Mouse (Mus musculus) C2C12 (cell line): ENCODE results near the gene Gm45711. TPM values are rescaled to one million over a fixed set of nuclear protein-coding genes. Genes with fewer than 3 reads are reported as not detected.

ENCODE experiments used
- H3K27me3 ChIP-seq: one replicate; pipeline ENCODE4 v1.6.1; 2011; ENCODE audit not compliant: control insufficient read depth, insufficient read depth, insufficient read length
- H3K36me3 ChIP-seq: one replicate; pipeline ENCODE4 v1.6.1; 2011; ENCODE audit not compliant: control insufficient read depth, insufficient read depth
- H3K4me3 ChIP-seq: one replicate; pipeline ENCODE4 v1.5.1; 2011; ENCODE audit warnings: mild to moderate bottlenecking, control low read depth; ENCODE audit not compliant: poor library complexity, insufficient read depth, severe bottlenecking
- H3K79me2 ChIP-seq: one replicate; pipeline ENCODE4 v1.6.1; 2011; ENCODE audit not compliant: control insufficient read depth, insufficient read depth
- H3K79me3 ChIP-seq: one replicate; pipeline ENCODE4 v1.6.1; 2011; ENCODE audit warnings: low read depth, control low read depth
- H3ac ChIP-seq: one replicate; pipeline ENCODE3; 2011; ENCODE audit warnings: low read depth; ENCODE audit not compliant: control insufficient read depth, insufficient read length
- CEBPB ChIP-seq: IDR thresholded peaks from one replicate; pipeline ENCODE4 v1.6.1; 2011; ENCODE audit warnings: low read depth, mild to moderate bottlenecking, control low read depth, moderate library complexity
- CTCF ChIP-seq: IDR thresholded peaks from one replicate; pipeline ENCODE4 v1.5.1; 2011; ENCODE audit not compliant: control insufficient read depth, insufficient read depth, insufficient read length
- FOSL1 ChIP-seq: IDR thresholded peaks from one replicate; pipeline ENCODE4 v1.8.0; 2011; ENCODE audit warnings: mild to moderate bottlenecking, low read length; ENCODE audit not compliant: poor library complexity, insufficient read depth, severe bottlenecking
- MAX ChIP-seq: IDR thresholded peaks from one replicate; pipeline ENCODE4 v1.6.1; 2011; ENCODE audit warnings: mild to moderate bottlenecking, control low read depth
- MYOD1 ChIP-seq: IDR thresholded peaks from one replicate; pipeline ENCODE4 v1.6.1; 2011; ENCODE audit warnings: low read depth; ENCODE audit not compliant: control insufficient read depth, insufficient read length
- MYOG ChIP-seq: IDR thresholded peaks from one replicate; pipeline ENCODE4 v1.6.1; 2011; ENCODE audit not compliant: control insufficient read depth, insufficient read length; ENCODE audit errors: extremely low read depth
- USF1 ChIP-seq: IDR thresholded peaks from one replicate; pipeline ENCODE4 v1.6.1; 2011; ENCODE audit warnings: low read depth, mild to moderate bottlenecking, control low read depth, moderate library complexity
- polyA plus RNA-seq: library from polyadenylated mRNA; unstranded; fragments of >200 nt; fragmentation: generic; extraction: Trizol; gene quantifications from one replicate; pipeline ENCODE4 v1.2.1, GENCODE M21; 2012; ENCODE audit warnings: missing spikeins

The Gm45711 gene
- polyA plus RNA-seq, 1 experiment: not detected

DNA sequence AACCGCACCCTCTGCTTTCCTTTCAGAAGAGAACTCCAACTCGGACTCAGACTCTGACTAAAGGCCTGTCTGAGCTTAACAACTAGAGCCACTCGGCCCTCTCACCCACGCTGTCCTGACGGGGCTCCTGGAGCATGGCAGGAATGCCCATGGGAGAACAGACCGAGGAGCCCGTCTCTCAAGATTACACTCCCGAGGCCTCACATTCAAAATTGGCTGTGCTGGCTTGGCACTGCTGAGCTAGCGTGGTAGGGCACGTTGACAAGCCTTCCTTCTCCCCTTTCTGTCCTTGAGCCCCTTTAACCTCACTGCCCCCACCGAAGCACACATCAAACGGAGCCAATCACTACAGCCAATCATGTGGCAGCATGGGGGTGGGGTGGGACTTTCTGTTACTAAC is 36.8 kb upstream of the Gm45711 start:
- H3ac ChIP-seq: no peak overlapping the region
- TF ChIP-seq MAX: no peak
- no peak for TF ChIP-seq MYOG
- H3K36me3 ChIP-seq: peaks cover 59% of the 10 kb centered on the region

DNA sequence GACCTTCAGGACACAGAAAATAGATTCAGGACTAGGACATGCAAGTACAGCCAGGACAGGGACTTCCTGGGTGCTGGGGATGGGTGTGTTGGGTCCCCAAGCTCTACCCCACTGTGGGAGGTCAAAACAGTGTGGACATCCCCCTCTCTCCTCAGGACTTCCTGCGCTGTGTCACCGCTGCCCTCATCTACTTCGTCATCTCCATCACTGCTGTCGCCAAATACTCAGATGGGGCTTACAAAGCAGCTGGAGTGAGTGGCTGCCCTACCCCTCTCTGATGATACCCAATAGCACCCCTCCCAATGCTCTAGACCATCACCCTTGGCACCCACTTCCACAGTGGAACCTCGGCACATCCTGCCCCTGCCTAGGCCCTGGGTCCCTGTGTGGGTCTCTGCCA is 34.7 kb upstream of the Gm45711 start:
- no peak overlapping the region for H3ac ChIP-seq
- H3K36me3 ChIP-seq: peaks cover 59% of the 10 kb centered on the region
- H3K79me3 ChIP-seq: peaks cover 8% of the 10 kb centered on the region
- H3K27me3 ChIP-seq: no peaks in the 10 kb centered on the region
- H3K79me2 ChIP-seq: peaks cover 19% of the 10 kb centered on the region
- TF ChIP-seq CEBPB: no peak
- TF ChIP-seq CTCF: no peak
- TF ChIP-seq FOSL1: no peak
- no peak for TF ChIP-seq MAX
- no peak for TF ChIP-seq MYOG
- no peak for TF ChIP-seq MYOD1
- no peak for TF ChIP-seq USF1
- no peak overlapping the region for H3K4me3 ChIP-seq

More for the DNA sequence above, 36.8 kb upstream of the Gm45711 start:
- H3K27me3 ChIP-seq: no peaks in the 10 kb centered on the region
- no peak overlapping the region for H3K4me3 ChIP-seq
- H3K79me3 ChIP-seq: peaks cover 5% of the 10 kb centered on the region
- H3K79me2 ChIP-seq: peaks cover 8% of the 10 kb centered on the region

DNA sequence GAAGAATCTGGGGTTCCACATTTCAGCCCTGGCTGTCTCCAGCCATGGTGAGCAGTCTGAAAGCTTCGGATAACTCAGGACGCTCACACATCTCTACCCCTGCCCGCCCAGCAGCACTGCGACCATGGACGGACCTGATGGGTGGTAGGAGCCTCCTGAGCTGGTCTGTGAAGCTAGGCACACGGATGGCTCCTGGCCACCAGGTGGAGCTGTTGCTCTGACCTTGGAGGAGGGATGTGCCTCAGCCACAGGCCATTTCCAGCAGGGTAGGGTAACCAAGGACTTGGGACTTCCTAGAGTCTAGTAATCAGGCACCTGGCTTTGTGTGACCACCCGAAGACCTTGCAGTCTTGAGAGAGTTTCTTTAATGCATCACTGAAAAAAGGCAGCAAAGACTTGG is 34.1 kb upstream of the Gm45711 start:
- TF ChIP-seq CTCF (peak; percentile 98), CEBPB (no peak), MYOD1 (no peak), MYOG (no peak), USF1 (no peak), FOSL1 (no peak), MAX (no peak)
- Histone ChIP-seq H3K79me3 (peaks cover 8% of the 10 kb centered on the region), H3K79me2 (peaks cover 19% of the 10 kb centered on the region), H3K27me3 (no peaks in the 10 kb centered on the region), H3K4me3 (no peak overlapping the region), H3ac (no peak overlapping the region), H3K36me3 (peaks cover 59% of the 10 kb centered on the region)

DNA sequence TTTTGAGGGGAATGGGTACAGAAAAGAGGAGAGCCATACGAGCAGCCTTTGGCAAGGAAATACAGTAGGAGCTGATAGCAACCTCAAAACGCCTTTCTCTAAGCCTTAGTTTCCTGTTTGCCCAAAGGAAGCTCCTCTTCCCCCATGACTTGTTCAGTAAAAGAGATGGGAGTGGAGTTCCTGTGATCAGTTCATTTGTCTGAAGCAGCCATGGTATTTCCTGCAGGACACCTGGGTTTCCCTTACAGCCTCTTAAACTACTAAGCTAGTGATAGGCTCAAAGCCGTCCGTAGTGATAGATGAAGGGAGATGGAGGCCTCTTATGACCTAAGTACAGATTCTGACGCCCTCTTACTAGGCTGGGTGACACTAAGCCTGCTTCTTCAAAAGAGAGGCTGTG is 32.5 kb upstream of the Gm45711 start:
- TF ChIP-seq CEBPB: no peak
- no peak for TF ChIP-seq USF1
- TF ChIP-seq CTCF: no peak
- no peak for TF ChIP-seq MYOD1
- TF ChIP-seq MYOG: no peak
- no peak for TF ChIP-seq MAX
- TF ChIP-seq FOSL1: no peak
- H3K36me3 ChIP-seq: peaks cover 44% of the 10 kb centered on the region
- H3K79me2 ChIP-seq: peaks cover 19% of the 10 kb centered on the region
- H3K27me3 ChIP-seq: no peaks in the 10 kb centered on the region
- H3K4me3 ChIP-seq: no peak overlapping the region
- H3K79me3 ChIP-seq: peaks cover 8% of the 10 kb centered on the region
- H3ac ChIP-seq: no peak overlapping the region

DNA sequence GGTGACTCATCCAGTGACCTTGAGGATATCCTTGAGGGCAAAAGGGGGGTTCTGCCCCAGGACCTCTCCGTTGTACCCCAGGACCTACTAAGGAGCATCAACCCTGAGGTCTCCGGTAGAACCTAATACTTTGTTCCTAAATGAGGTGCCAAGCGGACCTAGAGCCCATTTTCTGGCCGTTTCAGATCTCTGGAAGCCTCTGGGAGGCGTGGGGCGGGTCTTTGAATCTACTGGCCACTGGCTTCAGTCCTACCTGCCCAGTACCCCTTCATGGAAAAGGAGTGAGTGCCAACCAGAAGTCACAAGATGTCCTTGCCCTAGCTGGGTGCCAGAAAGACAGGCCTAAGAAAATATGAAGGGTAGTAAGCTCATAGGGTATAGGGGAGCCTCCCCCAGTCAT is 31.8 kb upstream of the Gm45711 start:
- Histone ChIP-seq H3K4me3 (peak overlapping the region; percentile 78), H3K79me2 (peaks cover 19% of the 10 kb centered on the region), H3ac (peak overlapping the region; percentile 77), H3K27me3 (no peaks in the 10 kb centered on the region), H3K79me3 (peaks cover 8% of the 10 kb centered on the region), H3K36me3 (peaks cover 37% of the 10 kb centered on the region)
- no peak for TF ChIP-seq MAX
- no peak for TF ChIP-seq CEBPB
- no peak for TF ChIP-seq FOSL1
- no peak for TF ChIP-seq CTCF
- no peak for TF ChIP-seq USF1
- TF ChIP-seq MYOD1: no peak
- TF ChIP-seq MYOG: no peak

DNA sequence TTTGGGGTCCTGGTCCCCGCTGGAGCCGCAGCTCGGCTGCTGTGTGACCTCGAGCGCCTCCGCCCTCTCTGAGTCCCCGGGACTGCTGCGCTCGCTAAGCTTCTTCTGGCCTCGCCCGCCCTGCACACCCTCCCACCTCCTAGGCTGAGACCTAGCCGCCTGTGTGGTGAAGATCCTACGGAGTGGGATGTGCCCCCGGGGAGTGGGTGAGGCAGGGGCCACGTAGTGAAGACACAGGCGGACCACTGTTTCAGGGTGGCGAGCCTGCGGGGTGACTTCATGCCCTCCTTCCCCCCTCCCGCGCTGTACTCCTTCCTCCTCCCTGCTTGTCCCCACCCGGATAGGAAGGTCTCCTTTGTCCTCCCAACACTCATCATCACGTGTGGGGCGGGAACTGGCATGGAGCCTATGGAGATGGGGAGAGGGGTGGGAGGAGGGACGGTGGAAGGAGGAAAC is 31.3 kb upstream of the Gm45711 start:
- Histone ChIP-seq H3K4me3 (peak overlapping the region; percentile 78), H3K79me3 (peaks cover 8% of the 10 kb centered on the region), H3K79me2 (peaks cover 19% of the 10 kb centered on the region), H3K27me3 (no peaks in the 10 kb centered on the region), H3K36me3 (peaks cover 32% of the 10 kb centered on the region), H3ac (peak overlapping the region; percentile 77)
- TF ChIP-seq MYOG: no peak
- peak; percentile 17 for TF ChIP-seq MAX
- no peak for TF ChIP-seq FOSL1
- TF ChIP-seq CTCF: no peak
- no peak for TF ChIP-seq CEBPB
- peak; percentile 89 for TF ChIP-seq USF1
- no peak for TF ChIP-seq MYOD1
